Mouse (Mus musculus): ENCODE results near the gene Tox2. TPM values are rescaled to one million over a fixed set of nuclear protein-coding genes. Genes with fewer than 3 reads are reported as not detected.

Tox2 gene
- polyA plus RNA-seq, 1 experiment from 2014 or later = 2.9 TPM

DNA sequence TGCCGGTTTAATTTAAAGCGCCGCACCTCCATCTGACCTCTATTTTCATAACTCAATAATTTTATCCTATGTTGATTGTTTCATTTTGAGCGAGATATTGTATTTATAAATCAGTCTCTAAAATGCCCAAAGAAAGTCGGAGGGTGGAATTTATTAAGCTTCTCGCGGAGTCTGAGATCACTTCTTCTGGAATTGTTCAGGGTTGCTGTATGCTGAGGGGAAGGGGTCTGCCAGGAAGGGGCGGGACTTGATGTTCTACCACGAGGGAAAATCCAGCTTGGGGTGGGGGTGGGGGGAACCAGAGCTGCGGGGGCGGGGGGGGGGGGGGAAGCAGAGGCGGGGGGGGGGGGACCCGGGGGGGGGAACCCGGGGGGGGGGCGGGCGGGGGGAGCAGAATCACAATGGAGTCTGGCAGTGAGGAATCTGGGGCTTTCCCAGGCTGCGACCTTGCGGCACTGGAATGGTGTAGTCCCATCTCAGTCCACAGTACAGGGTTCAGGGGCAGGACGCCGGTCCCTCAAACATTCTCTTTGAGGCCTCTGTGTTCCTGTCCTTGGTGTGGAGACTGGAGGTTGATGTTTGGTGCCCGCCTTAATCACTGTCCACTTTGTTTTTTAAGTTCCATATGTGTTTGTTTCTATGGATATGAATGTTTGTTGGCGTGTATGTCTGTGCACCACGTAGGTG is 77.9 kb downstream of the Tox2 start:
- no peak overlapping the region for H3K27ac ChIP-seq (ENCODE audit: low read depth, low read length)
- H3K36me3 ChIP-seq (ENCODE audit: control insufficient read depth, insufficient read depth, low read length) = no peaks in the 10 kb centered on the region
- no peaks in the 10 kb centered on the region for H3K9me3 ChIP-seq (ENCODE audit: control insufficient read depth, low read length)
- ATAC-seq (ENCODE audit: low FRiP score, low TSS enrichment) = no peak
- H3K4me2 ChIP-seq (replicated peaks; ENCODE audit: low read depth, low read length) = no peak overlapping the region
- no peak overlapping the region for H3K9ac ChIP-seq (ENCODE audit: low read depth, low read length)
- H3K4me1 ChIP-seq (ENCODE audit: control insufficient read depth, insufficient read depth, low read length) = peaks cover 8% of the 10 kb centered on the region
- peaks cover 59% of the 10 kb centered on the region for H3K27me3 ChIP-seq (ENCODE audit: control insufficient read depth, insufficient read depth, low read length)
- WGBS = 60% methylated on average over 19 of the region's 23 CpGs
- no peak overlapping the region for H3K4me3 ChIP-seq (ENCODE audit: low read length)

DNA sequence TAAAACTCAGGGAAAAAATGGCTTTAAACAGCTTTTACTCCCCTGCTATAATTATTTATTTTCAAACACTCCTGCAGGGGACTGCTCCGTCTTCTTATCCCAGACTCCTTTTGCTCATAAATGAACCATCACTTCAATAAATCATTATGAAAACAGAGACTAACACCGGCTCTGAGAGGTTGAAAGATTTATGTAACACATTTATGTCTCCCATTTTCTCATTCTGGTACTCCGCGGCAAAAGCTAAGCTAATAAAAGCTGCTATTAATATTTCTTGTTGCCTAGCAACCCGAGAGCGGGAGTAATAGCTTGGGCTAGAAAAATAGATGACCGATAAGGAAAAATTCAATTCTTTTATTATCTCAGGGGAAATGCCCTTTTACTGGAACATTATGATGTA is 81.9 kb downstream of the Tox2 start:
- no peak overlapping the region for H3K9ac ChIP-seq (ENCODE audit: low read depth, low read length)
- peaks cover 17% of the 10 kb centered on the region for H3K4me1 ChIP-seq (ENCODE audit: control insufficient read depth, insufficient read depth, low read length)
- ATAC-seq (ENCODE audit: low FRiP score, low TSS enrichment) = 0 out of 2 replicates have a peak, but pooled peaks have one; percentile 18
- H3K36me3 ChIP-seq (ENCODE audit: control insufficient read depth, insufficient read depth, low read length) = no peaks in the 10 kb centered on the region
- H3K4me2 ChIP-seq (replicated peaks; ENCODE audit: low read depth, low read length) = no peak overlapping the region
- peaks cover 66% of the 10 kb centered on the region for H3K27me3 ChIP-seq (ENCODE audit: control insufficient read depth, insufficient read depth, low read length)
- H3K27ac ChIP-seq (ENCODE audit: low read depth, low read length) = no peak overlapping the region
- WGBS = 27% methylated on average over 7 of the region's 7 CpGs
- H3K9me3 ChIP-seq (ENCODE audit: control insufficient read depth, low read length) = no peaks in the 10 kb centered on the region
- H3K4me3 ChIP-seq (ENCODE audit: low read length) = no peak overlapping the region

- Histone ChIP-seq H3K9ac (ENCODE audit: low read depth, low read length) (no peak overlapping the region), H3K4me2 (replicated peaks; ENCODE audit: low read depth, low read length) (peak overlapping the region; percentile 15; the same call in 1 of the 2 replicates), H3K36me3 (ENCODE audit: control insufficient read depth, insufficient read depth, low read length) (no peaks in the 10 kb centered on the region), H3K27ac (ENCODE audit: low read depth, low read length) (no peak overlapping the region), H3K9me3 (ENCODE audit: control insufficient read depth, low read length) (no peaks in the 10 kb centered on the region), H3K27me3 (ENCODE audit: control insufficient read depth, insufficient read depth, low read length) (peaks cover 66% of the 10 kb centered on the region), H3K4me1 (ENCODE audit: control insufficient read depth, insufficient read depth, low read length) (peaks cover 17% of the 10 kb centered on the region), H3K4me3 (ENCODE audit: low read length) (no peak overlapping the region)
- ATAC-seq (ENCODE audit: low FRiP score, low TSS enrichment) = no peak
- WGBS = 11% methylated on average over 9 of the region's 9 CpGs
These were observed 82.4 kb downstream of the Tox2 start for GRCm38 (mm10) chr2:163285335-163285734.

GRCm38 (mm10) chr2:163285762-163286161 is 82.8 kb downstream of the Tox2 start:
- Histone ChIP-seq H3K9me3 (ENCODE audit: control insufficient read depth, low read length) (no peaks in the 10 kb centered on the region), H3K4me2 (replicated peaks; ENCODE audit: low read depth, low read length) (peak overlapping the region; percentile 15; the same call in 1 of the 2 replicates), H3K4me3 (ENCODE audit: low read length) (no peak overlapping the region), H3K4me1 (ENCODE audit: control insufficient read depth, insufficient read depth, low read length) (peaks cover 17% of the 10 kb centered on the region), H3K36me3 (ENCODE audit: control insufficient read depth, insufficient read depth, low read length) (no peaks in the 10 kb centered on the region), H3K9ac (ENCODE audit: low read depth, low read length) (no peak overlapping the region), H3K27me3 (ENCODE audit: control insufficient read depth, insufficient read depth, low read length) (peaks cover 70% of the 10 kb centered on the region), H3K27ac (ENCODE audit: low read depth, low read length) (no peak overlapping the region)
- no peak for ATAC-seq (ENCODE audit: low FRiP score, low TSS enrichment)
- WGBS = 33% methylated on average over 7 of the region's 7 CpGs

GRCm38 (mm10) chr2:163288881-163289379 is 86.0 kb downstream of the Tox2 start:
- WGBS = under 1% methylated on average over 21 of the region's 21 CpGs
- no peak overlapping the region for H3K4me3 ChIP-seq (ENCODE audit: low read length)
- no peak overlapping the region for H3K9ac ChIP-seq (ENCODE audit: low read depth, low read length)
- ATAC-seq (ENCODE audit: low FRiP score, low TSS enrichment) = peak; percentile 86
- H3K36me3 ChIP-seq (ENCODE audit: control insufficient read depth, insufficient read depth, low read length) = no peaks in the 10 kb centered on the region
- H3K4me2 ChIP-seq (replicated peaks; ENCODE audit: low read depth, low read length) = peak overlapping the region; percentile 29; the same call in 1 of the 2 replicates
- H3K9me3 ChIP-seq (ENCODE audit: control insufficient read depth, low read length) = no peaks in the 10 kb centered on the region
- no peak overlapping the region for H3K27ac ChIP-seq (ENCODE audit: low read depth, low read length)
- peaks cover 17% of the 10 kb centered on the region for H3K4me1 ChIP-seq (ENCODE audit: control insufficient read depth, insufficient read depth, low read length)
- H3K27me3 ChIP-seq (ENCODE audit: control insufficient read depth, insufficient read depth, low read length) = peaks cover 70% of the 10 kb centered on the region

- Histone ChIP-seq H3K4me2 (replicated peaks; ENCODE audit: low read depth, low read length) (no peak overlapping the region), H3K27ac (ENCODE audit: low read depth, low read length) (no peak overlapping the region)
- ATAC-seq (ENCODE audit: low FRiP score, low TSS enrichment) = no peak
These were observed 94.2 kb downstream of the Tox2 start for GRCm38 (mm10) chr2:163296999-163297630.

GRCm38 (mm10) chr2:163300069-163301060 is 97.4 kb downstream of the Tox2 start:
- WGBS = 35% methylated on average over 14 of the region's 14 CpGs
- no peak overlapping the region for H3K4me2 ChIP-seq (replicated peaks; ENCODE audit: low read depth, low read length)
- H3K4me3 ChIP-seq (ENCODE audit: low read length) = no peak overlapping the region
- H3K9me3 ChIP-seq (ENCODE audit: control insufficient read depth, low read length) = no peaks in the 10 kb centered on the region
- no peak overlapping the region for H3K9ac ChIP-seq (ENCODE audit: low read depth, low read length)
- no peak overlapping the region for H3K27ac ChIP-seq (ENCODE audit: low read depth, low read length)
- H3K27me3 ChIP-seq (ENCODE audit: control insufficient read depth, insufficient read depth, low read length) = peaks cover 39% of the 10 kb centered on the region
- no peak for ATAC-seq (ENCODE audit: low FRiP score, low TSS enrichment)
- H3K36me3 ChIP-seq (ENCODE audit: control insufficient read depth, insufficient read depth, low read length) = no peaks in the 10 kb centered on the region
- H3K4me1 ChIP-seq (ENCODE audit: control insufficient read depth, insufficient read depth, low read length) = 0 out of 2 replicates have a peak, but pooled peaks cover 4% of the 10 kb centered on the region

More at GRCm38 (mm10) chr2:163296999-163297630, 94.2 kb downstream of the Tox2 start:
- 44% methylated on average over 11 of the region's 11 CpGs for WGBS
- Histone ChIP-seq H3K4me1 (ENCODE audit: control insufficient read depth, insufficient read depth, low read length) (0 out of 2 replicates have a peak, but pooled peaks cover 6% of the 10 kb centered on the region), H3K36me3 (ENCODE audit: control insufficient read depth, insufficient read depth, low read length) (no peaks in the 10 kb centered on the region), H3K27me3 (ENCODE audit: control insufficient read depth, insufficient read depth, low read length) (peaks cover 50% of the 10 kb centered on the region), H3K9ac (ENCODE audit: low read depth, low read length) (no peak overlapping the region), H3K9me3 (ENCODE audit: control insufficient read depth, low read length) (no peaks in the 10 kb centered on the region), H3K4me3 (ENCODE audit: low read length) (no peak overlapping the region)

GRCm38 (mm10) chr2:163301641-163302040 is 98.7 kb downstream of the Tox2 start:
- Histone ChIP-seq H3K9ac (ENCODE audit: low read depth, low read length) (no peak overlapping the region), H3K9me3 (ENCODE audit: control insufficient read depth, low read length) (no peaks in the 10 kb centered on the region), H3K27ac (ENCODE audit: low read depth, low read length) (no peak overlapping the region), H3K27me3 (ENCODE audit: control insufficient read depth, insufficient read depth, low read length) (peaks cover 31% of the 10 kb centered on the region), H3K4me3 (ENCODE audit: low read length) (no peak overlapping the region), H3K4me1 (ENCODE audit: control insufficient read depth, insufficient read depth, low read length) (no peaks in the 10 kb centered on the region), H3K4me2 (replicated peaks; ENCODE audit: low read depth, low read length) (no peak overlapping the region), H3K36me3 (ENCODE audit: control insufficient read depth, insufficient read depth, low read length) (no peaks in the 10 kb centered on the region)
- 32% methylated on average over 5 of the region's 5 CpGs for WGBS
- ATAC-seq (ENCODE audit: low FRiP score, low TSS enrichment) = no peak
